Mouse (Mus musculus): ENCODE measurements around the gene Sppl3. TPM values are rescaled to one million over a fixed set of nuclear protein-coding genes. Genes with fewer than 3 reads are reported as not detected.

Gene Sppl3
- polyA plus RNA-seq, 1 experiment from 2014 or later = 21.0 TPM

GRCm38 (mm10) chr5:115081636-115082035 lies 70.7 kb downstream of the Sppl3 start:
- Histone ChIP-seq H3K27ac (ENCODE audit: low read depth, low read length) (no peak overlapping the region), H3K36me3 (ENCODE audit: control insufficient read depth, insufficient read depth, low read length) (peaks cover 5% of the 10 kb centered on the region; the same call in 1 of the 2 replicates), H3K4me2 (replicated peaks; ENCODE audit: low read depth, low read length) (no peak overlapping the region), H3K4me3 (ENCODE audit: low read depth, low read length) (no peak overlapping the region), H3K9me3 (ENCODE audit: control insufficient read depth, low read length) (no peaks in the 10 kb centered on the region), H3K4me1 (replicated peaks; ENCODE audit: control insufficient read depth, insufficient read depth, low read length) (no peaks in the 10 kb centered on the region), H3K27me3 (ENCODE audit: control insufficient read depth, insufficient read depth, low read length) (no peaks in the 10 kb centered on the region), H3K9ac (ENCODE audit: low read depth, low read length) (no peak overlapping the region)
- no peak for ATAC-seq (ENCODE audit: low FRiP score)
- WGBS = 89% methylated on average over 5 of the region's 5 CpGs
- no peak for DNase-seq (ENCODE audit: low spot score)

GRCm38 (mm10) chr5:115083492-115083891 lies 72.6 kb downstream of the Sppl3 start:
- peaks cover 11% of the 10 kb centered on the region for H3K36me3 ChIP-seq (ENCODE audit: control insufficient read depth, insufficient read depth, low read length)
- WGBS = 92% methylated on average over 6 of the region's 6 CpGs

GRCm38 (mm10) chr5:115085675-115086074 lies 74.7 kb downstream of the Sppl3 start:
- no peaks in the 10 kb centered on the region for H3K4me1 ChIP-seq (replicated peaks; ENCODE audit: control insufficient read depth, insufficient read depth, low read length)
- H3K27ac ChIP-seq (ENCODE audit: low read depth, low read length) = no peak overlapping the region
- no peaks in the 10 kb centered on the region for H3K27me3 ChIP-seq (ENCODE audit: control insufficient read depth, insufficient read depth, low read length)
- peaks cover 26% of the 10 kb centered on the region for H3K36me3 ChIP-seq (ENCODE audit: control insufficient read depth, insufficient read depth, low read length)
- DNase-seq (ENCODE audit: low spot score) (no peak), ATAC-seq (ENCODE audit: low FRiP score) (no peak)
- H3K9me3 ChIP-seq (ENCODE audit: control insufficient read depth, low read length) = no peaks in the 10 kb centered on the region
- no peak overlapping the region for H3K9ac ChIP-seq (ENCODE audit: low read depth, low read length)
- H3K4me3 ChIP-seq (ENCODE audit: low read depth, low read length) = no peak overlapping the region
- H3K4me2 ChIP-seq (replicated peaks; ENCODE audit: low read depth, low read length) = no peak overlapping the region
- 96% methylated on average over 2 of the region's 2 CpGs for WGBS

More at GRCm38 (mm10) chr5:115083492-115083891, 72.6 kb downstream of the Sppl3 start:
- H3K27ac ChIP-seq (ENCODE audit: low read depth, low read length) = no peak overlapping the region
- H3K4me1 ChIP-seq (replicated peaks; ENCODE audit: control insufficient read depth, insufficient read depth, low read length) = no peaks in the 10 kb centered on the region
- no peak overlapping the region for H3K4me2 ChIP-seq (replicated peaks; ENCODE audit: low read depth, low read length)
- ATAC-seq (ENCODE audit: low FRiP score) (no peak), DNase-seq (ENCODE audit: low spot score) (no peak)
- H3K4me3 ChIP-seq (ENCODE audit: low read depth, low read length) = no peak overlapping the region
- no peaks in the 10 kb centered on the region for H3K27me3 ChIP-seq (ENCODE audit: control insufficient read depth, insufficient read depth, low read length)
- no peaks in the 10 kb centered on the region for H3K9me3 ChIP-seq (ENCODE audit: control insufficient read depth, low read length)
- no peak overlapping the region for H3K9ac ChIP-seq (ENCODE audit: low read depth, low read length)

GRCm38 (mm10) chr5:115089592-115090268 lies 78.8 kb downstream of the Sppl3 start:
- no peak for DNase-seq (ENCODE audit: low spot score)
- H3K4me3 ChIP-seq (ENCODE audit: low read depth, low read length) = no peak overlapping the region
- WGBS = 97% methylated on average over 5 of the region's 5 CpGs
- no peak overlapping the region for H3K27ac ChIP-seq (ENCODE audit: low read depth, low read length)
- no peaks in the 10 kb centered on the region for H3K27me3 ChIP-seq (ENCODE audit: control insufficient read depth, insufficient read depth, low read length)
- H3K4me2 ChIP-seq (replicated peaks; ENCODE audit: low read depth, low read length) = no peak overlapping the region
- no peak for ATAC-seq (ENCODE audit: low FRiP score)
- H3K4me1 ChIP-seq (replicated peaks; ENCODE audit: control insufficient read depth, insufficient read depth, low read length) = no peaks in the 10 kb centered on the region
- peaks cover 25% of the 10 kb centered on the region for H3K36me3 ChIP-seq (ENCODE audit: control insufficient read depth, insufficient read depth, low read length)
- no peak overlapping the region for H3K9ac ChIP-seq (ENCODE audit: low read depth, low read length)
- no peaks in the 10 kb centered on the region for H3K9me3 ChIP-seq (ENCODE audit: control insufficient read depth, low read length)

- WGBS = 87% methylated on average over 3 of the region's 3 CpGs
Measured at GRCm38 (mm10) chr5:115091015-115091414, 80.1 kb downstream of the Sppl3 start.

GRCm38 (mm10) chr5:115091776-115092175 lies 80.8 kb downstream of the Sppl3 start:
- H3K4me3 ChIP-seq (ENCODE audit: low read depth, low read length) = no peak overlapping the region
- H3K9ac ChIP-seq (ENCODE audit: low read depth, low read length) = no peak overlapping the region
- no peaks in the 10 kb centered on the region for H3K4me1 ChIP-seq (replicated peaks; ENCODE audit: control insufficient read depth, insufficient read depth, low read length)
- no peak overlapping the region for H3K27ac ChIP-seq (ENCODE audit: low read depth, low read length)
- H3K4me2 ChIP-seq (replicated peaks; ENCODE audit: low read depth, low read length) = no peak overlapping the region
- peaks cover 31% of the 10 kb centered on the region for H3K36me3 ChIP-seq (ENCODE audit: control insufficient read depth, insufficient read depth, low read length)
- no peaks in the 10 kb centered on the region for H3K27me3 ChIP-seq (ENCODE audit: control insufficient read depth, insufficient read depth, low read length)
- DNase-seq (ENCODE audit: low spot score) (no peak), ATAC-seq (ENCODE audit: low FRiP score) (no peak)
- WGBS = 91% methylated on average over 6 of the region's 6 CpGs
- H3K9me3 ChIP-seq (ENCODE audit: control insufficient read depth, low read length) = no peaks in the 10 kb centered on the region

More at GRCm38 (mm10) chr5:115091015-115091414, 80.1 kb downstream of the Sppl3 start:
- Histone ChIP-seq H3K9me3 (ENCODE audit: control insufficient read depth, low read length) (no peaks in the 10 kb centered on the region), H3K27me3 (ENCODE audit: control insufficient read depth, insufficient read depth, low read length) (no peaks in the 10 kb centered on the region), H3K4me3 (ENCODE audit: low read depth, low read length) (no peak overlapping the region), H3K36me3 (ENCODE audit: control insufficient read depth, insufficient read depth, low read length) (peaks cover 31% of the 10 kb centered on the region), H3K27ac (ENCODE audit: low read depth, low read length) (no peak overlapping the region), H3K4me1 (replicated peaks; ENCODE audit: control insufficient read depth, insufficient read depth, low read length) (no peaks in the 10 kb centered on the region), H3K9ac (ENCODE audit: low read depth, low read length) (no peak overlapping the region), H3K4me2 (replicated peaks; ENCODE audit: low read depth, low read length) (no peak overlapping the region)
- DNase-seq (ENCODE audit: low spot score) (no peak), ATAC-seq (ENCODE audit: low FRiP score) (no peak)

- Histone ChIP-seq H3K27ac (ENCODE audit: low read depth, low read length) (no peak within 1 kb of the TSS), H3K4me1 (replicated peaks; ENCODE audit: control insufficient read depth, insufficient read depth, low read length) (no peaks in the 10 kb centered on the region), H3K4me3 (ENCODE audit: low read depth, low read length) (no peak within 1 kb of the TSS), H3K9ac (ENCODE audit: low read depth, low read length) (no peak within 1 kb of the TSS), H3K27me3 (ENCODE audit: control insufficient read depth, insufficient read depth, low read length) (no peaks in the 10 kb centered on the region), H3K9me3 (ENCODE audit: control insufficient read depth, low read length) (no peaks in the 10 kb centered on the region), H3K4me2 (replicated peaks; ENCODE audit: low read depth, low read length) (no peak within 1 kb of the TSS), H3K36me3 (ENCODE audit: control insufficient read depth, insufficient read depth, low read length) (peaks cover 13% of the 10 kb centered on the region)
- 94% methylated on average over 8 of the region's 8 CpGs for WGBS
- no peak for DNase-seq (ENCODE audit: low spot score)
- ATAC-seq (ENCODE audit: low FRiP score) = no peak
Measured at GRCm38 (mm10) chr5:115098195-115098594, 87.3 kb downstream of the Sppl3 start, which contains the start of gene Gm10401. Gene Gm10401, minus strand, starts transcription at chr5:115098295.

- Histone ChIP-seq H3K36me3 (ENCODE audit: control insufficient read depth, insufficient read depth, low read length) (peaks cover 13% of the 10 kb centered on the region), H3K4me3 (ENCODE audit: low read depth, low read length) (no peak overlapping the region), H3K27ac (ENCODE audit: low read depth, low read length) (no peak overlapping the region), H3K9me3 (ENCODE audit: control insufficient read depth, low read length) (no peaks in the 10 kb centered on the region), H3K9ac (ENCODE audit: low read depth, low read length) (no peak overlapping the region), H3K4me1 (replicated peaks; ENCODE audit: control insufficient read depth, insufficient read depth, low read length) (no peaks in the 10 kb centered on the region), H3K27me3 (ENCODE audit: control insufficient read depth, insufficient read depth, low read length) (no peaks in the 10 kb centered on the region), H3K4me2 (replicated peaks; ENCODE audit: low read depth, low read length) (no peak overlapping the region)
- DNase-seq (ENCODE audit: low spot score) = no peak
- WGBS = 90% methylated on average over 5 of the region's 5 CpGs
- no peak for ATAC-seq (ENCODE audit: low FRiP score)
Measured at GRCm38 (mm10) chr5:115099530-115099929, 88.6 kb downstream of the Sppl3 start.

- 89% methylated on average over 9 of the region's 9 CpGs for WGBS
- DNase-seq (ENCODE audit: low spot score) (no peak), ATAC-seq (ENCODE audit: low FRiP score) (no peak)
- Histone ChIP-seq H3K4me2 (replicated peaks; ENCODE audit: low read depth, low read length) (no peak overlapping the region), H3K27ac (ENCODE audit: low read depth, low read length) (no peak overlapping the region), H3K36me3 (ENCODE audit: control insufficient read depth, insufficient read depth, low read length) (peaks cover 12% of the 10 kb centered on the region), H3K4me1 (replicated peaks; ENCODE audit: control insufficient read depth, insufficient read depth, low read length) (no peaks in the 10 kb centered on the region), H3K9me3 (ENCODE audit: control insufficient read depth, low read length) (no peaks in the 10 kb centered on the region), H3K27me3 (ENCODE audit: control insufficient read depth, insufficient read depth, low read length) (no peaks in the 10 kb centered on the region), H3K4me3 (ENCODE audit: low read depth, low read length) (no peak overlapping the region), H3K9ac (ENCODE audit: low read depth, low read length) (no peak overlapping the region)
Measured at GRCm38 (mm10) chr5:115099991-115100390, 89.1 kb downstream of the Sppl3 start.
